Mouse (Mus musculus) lung, postnatal 0 days (tissue): Measurements from ENCODE around the gene Myzap.

Experiments
- CTCF ChIP-seq: IDR thresholded peaks from 2 replicates; pipeline ENCODE4 v1.5.1; 2016; ENCODE audit warnings: antibody characterized with exemption, mild to moderate bottlenecking
- EP300 ChIP-seq: IDR thresholded peaks from 2 replicates; pipeline ENCODE4 v1.6.1; 2016; ENCODE audit warnings: antibody characterized with exemption, mild to moderate bottlenecking, control low read depth

DNA sequence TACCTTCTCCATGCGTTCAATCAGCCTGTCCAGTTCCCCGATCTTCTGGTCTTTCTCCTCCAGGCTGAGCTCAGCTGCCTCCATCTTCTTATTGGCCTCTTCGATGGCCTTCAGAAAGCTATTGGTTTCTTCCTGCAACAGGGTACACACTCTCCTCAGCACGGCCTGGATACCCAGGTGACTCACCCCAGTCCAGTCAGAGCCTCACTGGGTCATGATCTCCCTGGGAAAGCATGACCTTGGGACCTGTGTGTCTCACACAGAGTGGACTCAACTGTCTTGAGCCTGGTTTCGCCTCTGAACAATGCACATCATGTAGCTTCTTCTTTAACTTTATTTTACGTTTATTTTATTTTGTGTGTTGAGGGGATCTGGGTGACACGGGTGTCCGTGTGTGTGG, 42.0 kb downstream of the Myzap start:
- no peak for TF ChIP-seq CTCF
- no peak for TF ChIP-seq EP300
